Mouse (Mus musculus): ENCODE measurements around the gene Rnf182.

DNA sequence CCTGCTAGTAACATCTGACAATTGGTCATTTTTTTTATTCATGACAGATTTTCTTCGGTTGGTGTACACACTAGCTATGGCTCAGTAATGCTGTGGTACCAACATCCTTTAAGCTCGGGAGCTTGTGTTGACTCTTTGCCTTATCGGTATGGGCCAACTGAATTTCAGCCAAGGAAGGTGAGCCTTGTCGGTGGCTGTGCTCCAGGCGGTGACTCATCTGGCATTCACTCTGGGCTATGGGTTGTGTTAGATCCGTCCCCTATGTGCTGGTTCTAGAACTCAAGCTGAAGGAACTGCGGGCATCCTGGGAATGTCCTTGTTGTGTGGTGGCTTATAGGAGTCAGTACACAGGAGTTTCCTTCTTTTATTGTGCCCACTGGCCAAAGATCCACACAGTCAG lies 14.3 kb downstream of the Rnf182 start:
- TF ChIP-seq CTCF (conservative IDR thresholded peaks at IDR 0.05; ENCODE audit: insufficient read depth, insufficient read length, low read depth, low read length): no peak
- TF ChIP-seq POLR2A (IDR thresholded peaks at IDR 0.05; ENCODE audit: low read depth, low read length): no peak

All from kidney, adult 2 months (tissue).